Mouse (Mus musculus) v-Abl transformed pro-B cells (cell line): Measurements from ENCODE around the gene Gatb.

Experiments
- in situ Hi-C, 2 experiments: fragments of 400-800 bp; cut with MboI; formaldehyde crosslinking; loops; one replicate each; pipeline ENCODE4 v1.15.1; 2025; ENCODE audit not compliant: unreplicated experiment in 2 of 2

The Gatb gene

GRCm38 (mm10) chr3:85573864-85574830 lies at the start of gene Gatb:
Gatb (plus strand) TSS chr3:85574119.
- in situ Hi-C loops, result loop anchor here (10.0 to 25.0 kb wide), 5 partner anchors 541 to 1237 kb away; partner anchors contain the start of genes Arfip1 (in 1 of the 2), Rps3a1 (in 1 of the 2) and Tigd4 (in 1 of the 2)

- in situ Hi-C loops, result no loop called here
Observed at GRCm38 (mm10) chr3:85530601-85531161, 43.2 kb upstream of the Gatb start.

DNA sequence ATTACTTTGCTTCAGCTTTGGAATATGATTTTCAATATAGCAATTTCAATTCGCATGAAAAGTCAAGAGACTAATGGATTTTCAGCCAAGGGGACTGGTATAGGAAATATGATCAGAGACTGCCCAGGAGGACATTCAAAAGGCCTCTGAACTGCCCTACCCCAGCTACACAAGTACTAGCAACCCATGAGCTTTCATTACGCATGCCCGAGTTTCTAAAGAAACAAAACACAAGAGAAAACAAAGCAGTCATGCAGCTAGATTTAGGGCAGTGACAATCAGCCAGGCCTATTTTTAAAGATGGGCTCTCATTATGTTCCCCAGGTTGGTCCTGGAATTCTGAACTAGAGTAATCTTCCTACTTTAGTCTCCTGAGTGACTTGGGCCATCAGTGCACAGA lies 41.5 kb upstream of the Gatb start:
- in situ Hi-C loops, result no loop called here

DNA sequence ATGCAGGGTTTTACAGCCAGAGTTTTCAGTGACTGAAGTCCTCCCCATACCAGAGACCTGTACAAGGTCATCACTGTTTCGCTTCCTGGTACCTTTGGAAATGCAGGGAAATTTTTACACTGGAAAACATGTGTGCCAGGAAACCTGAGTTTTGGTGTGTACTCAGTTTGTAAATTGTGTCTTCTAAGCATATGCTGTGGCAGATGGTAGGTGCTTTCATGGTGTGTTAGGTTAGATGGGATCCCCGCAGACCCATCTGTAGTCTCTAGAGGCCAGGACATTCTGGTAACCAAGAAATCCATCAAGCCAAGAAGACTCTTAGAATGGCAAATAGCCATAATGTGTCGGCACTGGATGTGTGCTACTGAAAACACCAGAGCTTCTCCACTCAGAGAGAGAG lies 38.9 kb upstream of the Gatb start:
- in situ Hi-C loops, result no loop called here

DNA sequence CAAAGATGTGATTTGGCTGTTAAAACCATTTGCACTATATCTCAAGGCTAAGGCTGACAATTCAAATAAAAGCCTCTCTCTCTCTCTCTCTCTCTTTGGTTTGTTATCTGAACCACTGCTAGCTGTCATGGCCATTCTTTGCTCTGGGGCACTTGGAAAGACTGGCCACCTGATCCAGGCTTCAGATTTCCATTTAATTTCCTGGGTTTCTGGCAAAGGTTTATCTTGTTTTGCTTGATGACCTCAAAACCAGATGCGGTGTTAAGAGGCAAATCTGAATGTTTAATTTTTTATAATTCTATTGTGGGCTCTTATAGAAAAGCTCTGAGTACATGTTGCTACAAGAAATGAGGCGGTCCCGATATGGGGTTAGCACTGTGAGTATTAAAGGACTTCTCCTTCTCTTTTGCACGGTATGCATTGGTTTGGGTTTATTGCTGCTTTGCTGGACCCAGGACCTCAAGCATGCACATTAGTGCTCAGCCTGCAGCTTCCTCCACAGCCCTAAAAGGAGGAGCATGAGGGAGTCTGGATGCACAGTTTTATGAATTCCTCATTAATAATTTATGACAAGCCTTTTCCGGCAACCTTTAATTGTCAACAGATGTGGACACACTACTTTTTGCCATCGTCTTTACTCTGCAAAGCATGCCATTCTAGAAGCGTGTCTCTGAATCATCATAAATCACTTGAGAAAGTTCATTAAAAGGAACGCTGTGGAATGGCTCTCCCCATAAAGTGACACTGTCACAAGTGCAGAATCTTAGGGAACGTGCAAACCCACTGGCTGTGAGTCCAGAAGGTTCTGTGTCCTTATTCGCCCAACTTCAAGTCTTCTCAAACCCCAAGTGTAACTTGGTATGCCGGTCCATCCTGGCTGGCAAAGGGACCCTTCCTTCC lies 38.0 kb upstream of the Gatb start:
- in situ Hi-C loops, result no loop called here

- in situ Hi-C loops, result no loop called here
Observed at GRCm38 (mm10) chr3:85542765-85543164, 31.2 kb upstream of the Gatb start.

- in situ Hi-C loops, result no loop called here
Observed at GRCm38 (mm10) chr3:85543652-85544051, 30.3 kb upstream of the Gatb start.

DNA sequence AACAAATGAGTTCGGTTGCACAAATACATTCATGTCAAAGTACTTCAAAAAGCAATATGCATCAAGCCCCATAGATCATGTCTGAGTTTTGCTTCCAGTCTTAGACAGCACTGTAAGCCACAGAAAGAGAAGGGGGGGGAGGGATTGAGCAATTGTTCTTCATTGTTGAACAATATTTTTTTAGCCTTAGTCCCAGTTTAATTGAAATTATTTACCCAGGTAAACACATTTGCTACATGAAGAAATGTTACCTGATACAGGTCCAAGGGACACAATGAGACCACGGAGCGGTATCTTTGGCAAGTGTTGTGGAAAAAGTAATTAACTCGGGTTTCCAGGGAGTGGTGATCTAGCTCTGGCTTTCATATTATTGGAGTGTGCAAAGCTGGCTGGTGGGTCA lies 23.6 kb upstream of the Gatb start:
- in situ Hi-C loops, result loop anchor here (25.0 kb wide), 3 partner anchors 863 to 1213 kb away; partner anchors contain the start of genes Arfip1 (in 1 of the 2) and Tigd4 (in 1 of the 2)

DNA sequence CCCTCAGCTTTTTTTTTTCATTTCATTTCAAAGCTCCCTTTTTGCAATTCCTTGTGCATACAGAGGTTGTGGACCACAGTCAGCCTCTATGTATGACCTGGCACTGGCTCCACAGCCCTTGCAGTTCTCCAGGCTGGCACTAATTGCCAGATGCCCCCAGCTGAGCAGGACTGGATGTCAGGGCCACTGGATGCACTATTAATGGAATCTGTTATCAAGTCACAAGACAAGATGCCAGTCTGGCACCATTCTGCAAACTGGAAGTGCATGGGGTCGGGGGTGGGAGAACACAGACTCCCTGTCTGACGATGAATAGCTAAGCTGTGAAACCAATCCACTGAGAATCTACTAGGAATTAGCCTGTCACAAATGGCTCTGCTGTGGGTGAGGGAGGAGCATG lies 22.6 kb upstream of the Gatb start:
- in situ Hi-C loops, result loop anchor here (25.0 kb wide), 3 partner anchors 864 to 1214 kb away; partner anchors contain the start of genes Arfip1 (in 1 of the 2) and Tigd4 (in 1 of the 2)

DNA sequence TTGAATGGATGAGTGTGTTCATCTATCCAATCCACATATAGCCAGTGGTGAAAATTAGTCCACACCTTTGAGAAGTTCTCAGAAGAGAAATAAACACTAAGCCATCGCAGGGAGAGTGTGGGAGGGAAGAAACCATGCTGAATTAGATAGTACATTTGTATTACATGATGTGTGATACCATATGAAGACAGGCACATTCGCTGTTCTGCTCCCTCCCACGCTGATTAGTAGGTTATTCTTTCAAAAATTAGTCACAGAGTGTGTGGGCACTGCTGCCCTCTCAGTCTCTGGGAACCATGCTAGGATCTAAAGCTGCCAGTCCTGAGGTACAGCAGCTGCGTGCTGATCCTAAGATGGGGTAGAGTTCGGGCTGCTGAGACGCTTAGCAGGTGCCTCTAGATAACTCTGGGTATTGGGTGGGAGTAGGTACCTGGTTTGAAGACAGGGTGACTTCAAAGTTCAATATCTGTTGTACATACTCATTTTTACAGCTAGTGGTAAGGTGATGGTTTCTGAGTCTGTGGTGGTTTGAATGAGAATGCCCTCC lies 20.1 kb upstream of the Gatb start:
- in situ Hi-C loops, result loop anchor here (25.0 kb wide), 3 partner anchors 867 to 1217 kb away; partner anchors contain the start of genes Arfip1 (in 1 of the 2) and Tigd4 (in 1 of the 2)

GRCm38 (mm10) chr3:85564603-85565002 lies 9.3 kb upstream of the Gatb start:
- in situ Hi-C loops, result loop anchor here (25.0 kb wide), 3 partner anchors 877 to 1227 kb away; partner anchors contain the start of genes Arfip1 (in 1 of the 2) and Tigd4 (in 1 of the 2)

- in situ Hi-C loops, result loop anchor here (10.0 to 25.0 kb wide), 5 partner anchors 544 to 1234 kb away; partner anchors contain the start of genes Arfip1 (in 1 of the 2), Rps3a1 (in 1 of the 2) and Tigd4 (in 1 of the 2)
Observed at GRCm38 (mm10) chr3:85571276-85571675, 2.6 kb upstream of the Gatb start.

GRCm38 (mm10) chr3:85572502-85572901 lies 1.4 kb upstream of the Gatb start:
- in situ Hi-C loops, result loop anchor here (10.0 to 25.0 kb wide), 5 partner anchors 542 to 1235 kb away; partner anchors contain the start of genes Arfip1 (in 1 of the 2), Rps3a1 (in 1 of the 2) and Tigd4 (in 1 of the 2)

- in situ Hi-C loops, result loop anchor here (10.0 to 25.0 kb wide), 5 partner anchors 541 to 1236 kb away; partner anchors contain the start of genes Arfip1 (in 1 of the 2), Rps3a1 (in 1 of the 2) and Tigd4 (in 1 of the 2)
Observed at GRCm38 (mm10) chr3:85573216-85573863, 579 bp upstream of the Gatb start.

DNA sequence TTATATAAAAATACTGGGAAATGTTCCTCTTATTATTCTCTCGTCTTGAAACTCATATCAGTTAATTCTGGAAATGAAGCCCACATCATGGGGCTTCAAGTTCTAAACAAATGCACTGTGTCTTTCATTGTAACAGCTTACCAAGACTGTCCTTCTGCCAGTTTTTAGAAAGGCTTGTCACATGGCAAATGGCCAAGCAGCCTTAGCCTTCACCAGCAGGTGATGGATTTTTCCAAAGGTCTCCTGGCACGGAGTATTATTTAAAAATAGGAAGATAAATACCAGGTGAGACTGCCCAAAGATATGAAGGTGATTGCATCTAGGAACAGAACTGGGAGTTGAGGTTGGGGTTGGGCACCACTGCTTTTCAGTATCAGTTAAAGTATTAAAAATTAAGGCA lies 8.8 kb downstream of the Gatb start:
- in situ Hi-C loops, result loop anchor here in 1 of 2 experiments (25.0 kb wide), 1 partner anchor 1820 kb away; the partner anchor contains the start of gene Sfrp2

- in situ Hi-C loops, result loop anchor here in 1 of 2 experiments (25.0 kb wide), 1 partner anchor 1821 kb away; the partner anchor contains the start of gene Sfrp2
Observed at GRCm38 (mm10) chr3:85583194-85583593, 9.3 kb downstream of the Gatb start.

- in situ Hi-C loops, result loop anchor here in 1 of 2 experiments (25.0 kb wide), 1 partner anchor 1823 kb away; the partner anchor contains the start of gene Sfrp2
Observed at GRCm38 (mm10) chr3:85584966-85585365, 11.0 kb downstream of the Gatb start.

DNA sequence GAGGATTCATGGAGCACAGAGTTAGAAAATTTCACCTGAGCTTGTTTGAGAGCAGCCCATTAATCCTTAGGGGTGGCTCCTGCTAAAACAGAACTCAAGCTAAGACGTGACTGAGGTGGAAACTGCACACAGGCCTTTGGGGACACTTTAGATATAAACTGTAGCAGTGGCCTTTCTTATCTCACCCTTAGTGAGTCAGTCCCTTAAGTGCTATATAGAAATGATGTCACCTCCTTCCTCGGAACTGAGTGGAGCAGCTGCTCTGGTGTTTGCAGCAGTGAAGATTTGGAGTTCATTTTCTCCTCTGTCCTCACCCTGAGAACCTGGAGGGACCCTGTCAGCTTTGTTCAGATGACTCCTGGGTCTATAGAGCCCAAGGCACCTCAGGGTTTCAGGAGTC lies 14.8 kb downstream of the Gatb start:
- in situ Hi-C loops, result loop anchor here in 1 of 2 experiments (25.0 kb wide), 1 partner anchor 1826 kb away; the partner anchor contains the start of gene Sfrp2
